Mouse (Mus musculus) myocyte (in vitro differentiated cells): ENCODE results near the gene Dnajb6.

Source experiments
- CEBPB ChIP-seq: IDR thresholded peaks from 2 replicates; pipeline ENCODE4 v1.6.1; 2011; ENCODE audit warnings: mild to moderate bottlenecking, moderate library complexity; ENCODE audit not compliant: poor library complexity, insufficient read depth, severe bottlenecking
- E2F4 ChIP-seq: IDR thresholded peaks from one replicate; pipeline ENCODE4 v1.6.1; 2011; ENCODE audit warnings: mild to moderate bottlenecking, control low read depth, moderate library complexity; ENCODE audit not compliant: insufficient read depth
- MAX ChIP-seq: IDR thresholded peaks from one replicate; pipeline ENCODE4 v1.6.1; 2011; ENCODE audit warnings: low read depth, mild to moderate bottlenecking, control low read depth
- MYOG ChIP-seq, 3 experiments: IDR thresholded peaks; one replicate each; pipeline ENCODE4 v1.6.1; 2011; ENCODE audit warnings: control low read depth in 2 of 3, low read depth in 2 of 3, mild to moderate bottlenecking in 2 of 3; ENCODE audit not compliant: insufficient read length in 2 of 3, control insufficient read depth in 1 of 3, insufficient read depth in 1 of 3
- POLR2A ChIP-seq: IDR thresholded peaks from one replicate; pipeline ENCODE4 v1.6.1; 2011; ENCODE audit warnings: low read depth, mild to moderate bottlenecking, control low read depth, moderate library complexity; ENCODE audit not compliant: insufficient read length
- REST ChIP-seq: IDR thresholded peaks from one replicate; pipeline ENCODE4 v1.6.1; 2011; ENCODE audit warnings: mild to moderate bottlenecking, control low read depth, moderate library complexity; ENCODE audit not compliant: insufficient read depth, insufficient read length
- SRF ChIP-seq: IDR thresholded peaks from one replicate; pipeline ENCODE4 v1.6.1; 2011; ENCODE audit warnings: low read depth; ENCODE audit not compliant: control insufficient read depth, insufficient read length
- TCF12 ChIP-seq: IDR thresholded peaks from one replicate; pipeline ENCODE4 v1.6.1; 2011; ENCODE audit warnings: mild to moderate bottlenecking, control low read depth; ENCODE audit not compliant: poor library complexity, insufficient read depth, severe bottlenecking
- TCF3 ChIP-seq: IDR thresholded peaks from one replicate; pipeline ENCODE4 v1.6.1; 2011; ENCODE audit warnings: low read depth, control low read depth; ENCODE audit not compliant: insufficient read length
- USF1 ChIP-seq: IDR thresholded peaks from one replicate; pipeline ENCODE4 v1.6.1; 2011; ENCODE audit warnings: low read depth, mild to moderate bottlenecking, control low read depth, moderate library complexity

DNA sequence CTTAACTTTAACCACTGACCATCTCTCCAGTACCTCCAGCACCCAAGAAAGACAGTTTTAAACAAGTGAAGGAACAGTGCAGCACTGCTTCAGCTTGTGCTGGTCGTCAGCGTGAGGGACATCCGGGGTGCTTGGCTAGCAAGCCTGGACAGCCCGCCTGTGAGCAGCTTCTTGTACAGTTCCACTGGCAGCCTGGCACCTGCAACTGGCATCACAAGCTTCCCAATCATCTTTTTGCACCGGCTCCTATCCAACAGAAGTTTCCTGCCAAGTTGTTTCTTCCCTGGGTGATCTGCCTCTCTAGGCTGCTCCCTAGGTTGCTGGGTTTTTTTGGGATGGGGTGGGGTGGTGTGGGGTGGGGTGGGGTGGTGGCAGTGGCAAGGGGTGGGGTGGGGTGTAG, 81.9 kb downstream of the Dnajb6 start:
- no peak for TF ChIP-seq POLR2A
- no peak for TF ChIP-seq USF1
- TF ChIP-seq MAX: no peak
- TF ChIP-seq MYOG (IDR thresholded peaks at IDR 0.05; ENCODE audit: control insufficient read depth in 1 of 3, insufficient read depth in 1 of 3, insufficient read length in 2 of 3, low read depth in 2 of 3): no peak
- TF ChIP-seq TCF12: no peak
- no peak for TF ChIP-seq E2F4
- TF ChIP-seq CEBPB: no peak
- no peak for TF ChIP-seq TCF3
- no peak for TF ChIP-seq REST
- no peak for TF ChIP-seq SRF
